Mouse (Mus musculus): Measurements from ENCODE around the gene CT030661.1.
"Not testable (repeated sequence)": the region's sequence is repeated elsewhere in the genome, so short reads cannot be mapped to it uniquely, and the experiment has no call there.

Gene CT030661.1

GRCm38 (mm10) chr17:22314730-22315226, at the start of gene CT030661.1:
Gene CT030661.1, minus strand, starts transcription at chr17:22314837.
- peak; percentile 85 for DNase-seq (ENCODE audit: low spot score)

- DNase-seq (ENCODE audit: low spot score), result no peak
Observed at GRCm38 (mm10) chr17:22363895-22364294, 49.3 kb upstream of the CT030661.1 start.

GRCm38 (mm10) chr17:22361101-22361781, 46.6 kb upstream of the CT030661.1 start, which contains the start of the genes Zfp944 and Zfp758:
Gene Zfp944, minus strand, starts transcription at chr17:22361400.
Gene Zfp758, plus strand, starts transcription at chr17:22361453.
- peak; percentile 55 for DNase-seq (ENCODE audit: low spot score)

- no peak for DNase-seq (ENCODE audit: low spot score)
Observed at GRCm38 (mm10) chr17:22360572-22360971, 45.9 kb upstream of the CT030661.1 start.

DNA sequence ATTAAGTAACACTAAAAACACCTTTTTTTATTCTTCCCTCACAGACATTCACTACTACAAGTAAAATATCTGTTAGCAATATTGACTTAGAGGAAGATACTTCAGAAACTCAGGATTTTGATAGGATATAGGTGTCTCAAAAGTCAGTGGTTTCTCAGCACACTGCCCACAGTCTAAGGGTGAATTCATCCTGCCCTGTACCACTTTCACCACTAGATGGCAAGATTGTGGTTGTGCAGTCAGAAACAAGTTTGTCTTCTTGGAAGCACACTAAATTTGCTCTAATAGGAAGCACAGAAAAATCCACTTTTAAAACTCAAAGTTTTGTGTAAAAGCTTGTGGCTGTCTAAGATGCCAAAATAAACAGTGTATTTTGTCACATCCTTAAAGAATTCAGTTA, 38.2 kb upstream of the CT030661.1 start:
- DNase-seq (ENCODE audit: low spot score), result peak; percentile 44

DNA sequence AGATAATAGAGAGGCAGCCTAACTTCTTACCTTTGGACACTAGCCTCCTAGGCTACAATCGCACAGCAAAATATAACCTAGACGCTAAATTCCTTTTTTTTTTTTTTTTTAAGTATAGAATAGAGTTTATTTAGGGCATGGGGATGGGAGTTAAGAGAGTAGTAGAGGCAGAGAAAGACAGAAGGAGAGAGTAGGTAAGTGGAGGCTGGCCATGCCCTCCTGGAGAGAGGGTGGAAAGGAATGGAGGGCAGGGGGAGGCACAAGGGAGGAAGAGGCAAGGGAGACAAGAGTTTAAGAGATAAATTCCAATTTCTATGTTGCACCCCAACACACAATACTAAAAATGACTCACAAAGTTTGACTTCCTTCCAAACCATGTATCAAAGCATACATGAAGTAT, 610 bp upstream of the CT030661.1 start:
- DNase-seq (ENCODE audit: low spot score), result not testable (repeated sequence)

GRCm38 (mm10) chr17:22314219-22314618, 418 bp downstream of the CT030661.1 start:
- DNase-seq (ENCODE audit: low spot score), result not testable (repeated sequence)
